Mouse (Mus musculus) ovary, adult 10 weeks (tissue): Measurements from ENCODE around the gene Gm10134. TPM values are rescaled to one million over a fixed set of nuclear protein-coding genes. Genes with fewer than 3 reads are reported as not detected.

ENCODE experiments used
- polyA plus RNA-seq: library from polyadenylated mRNA; stranded (reverse); fragments of 350-450 nt; fragmentation: Illumina TruSeq; extraction: RNeasy Lipid Tissue Mini Kit (QIAGEN cat#74804); gene quantifications from one replicate; pipeline ENCODE4 v1.2.3, GENCODE M21; 2014

The Gm10134 gene
- not detected for polyA plus RNA-seq

DNA sequence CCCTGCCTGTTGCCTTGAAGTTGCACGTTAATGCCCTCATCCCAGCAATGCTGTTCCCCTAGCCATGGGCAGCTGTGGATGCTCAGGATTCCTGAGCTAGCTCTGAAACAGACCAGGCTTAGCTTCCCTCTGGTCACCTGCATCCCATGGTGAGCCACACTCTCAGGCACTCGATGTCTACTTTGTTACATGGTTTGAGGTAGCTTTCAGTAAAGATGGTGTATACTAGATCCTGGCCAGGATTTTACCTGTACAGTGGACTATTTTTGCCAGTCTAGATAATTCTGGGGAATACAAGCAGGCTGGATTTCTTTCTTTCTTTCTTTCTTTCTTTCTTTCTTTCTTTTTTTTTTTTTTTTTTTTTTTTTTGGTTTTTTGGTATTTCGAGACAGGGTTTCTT lies at the start of gene Gm10134:
Gene Gm10134, plus strand, starts transcription at position 301 of the 400 bp plus-strand sequence.

DNA sequence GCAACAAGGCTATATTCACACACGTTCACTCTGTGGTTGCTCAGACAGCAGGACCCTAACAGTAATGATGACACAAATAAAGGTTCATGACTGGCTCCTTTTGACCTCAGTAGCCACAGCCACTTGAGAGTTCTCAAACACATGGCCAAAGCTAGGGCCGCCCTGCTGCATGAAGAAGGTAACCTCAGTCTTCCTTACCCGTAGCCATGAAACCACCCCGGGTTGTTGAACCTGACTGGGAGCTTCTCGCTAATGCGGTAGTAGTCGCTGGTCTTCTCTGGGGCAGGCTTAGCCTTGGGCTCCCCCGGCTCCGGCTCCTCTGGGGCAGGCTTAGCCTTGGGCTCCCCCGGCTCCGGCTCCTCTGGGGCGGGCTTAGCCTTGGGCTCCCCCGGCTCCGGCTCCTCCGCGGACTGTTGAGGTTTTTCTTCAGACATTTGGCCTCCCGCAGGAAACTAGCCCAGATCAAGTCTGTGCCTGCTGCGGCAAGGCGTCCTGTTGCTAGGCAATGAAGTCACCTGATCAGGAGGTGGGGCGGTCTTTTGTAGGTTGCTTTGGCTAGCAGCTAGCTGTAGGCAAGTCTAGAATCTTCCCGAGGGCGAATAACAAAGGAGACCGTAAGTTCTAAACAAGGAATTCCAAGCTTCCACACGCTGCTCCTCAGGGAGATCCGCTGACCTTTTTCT lies 39.9 kb upstream of the Gm10134 start, which contains the start of gene 1700007K13Rik:
Gene 1700007K13Rik, minus strand, starts transcription at position 497 of the 683 bp plus-strand sequence.

DNA sequence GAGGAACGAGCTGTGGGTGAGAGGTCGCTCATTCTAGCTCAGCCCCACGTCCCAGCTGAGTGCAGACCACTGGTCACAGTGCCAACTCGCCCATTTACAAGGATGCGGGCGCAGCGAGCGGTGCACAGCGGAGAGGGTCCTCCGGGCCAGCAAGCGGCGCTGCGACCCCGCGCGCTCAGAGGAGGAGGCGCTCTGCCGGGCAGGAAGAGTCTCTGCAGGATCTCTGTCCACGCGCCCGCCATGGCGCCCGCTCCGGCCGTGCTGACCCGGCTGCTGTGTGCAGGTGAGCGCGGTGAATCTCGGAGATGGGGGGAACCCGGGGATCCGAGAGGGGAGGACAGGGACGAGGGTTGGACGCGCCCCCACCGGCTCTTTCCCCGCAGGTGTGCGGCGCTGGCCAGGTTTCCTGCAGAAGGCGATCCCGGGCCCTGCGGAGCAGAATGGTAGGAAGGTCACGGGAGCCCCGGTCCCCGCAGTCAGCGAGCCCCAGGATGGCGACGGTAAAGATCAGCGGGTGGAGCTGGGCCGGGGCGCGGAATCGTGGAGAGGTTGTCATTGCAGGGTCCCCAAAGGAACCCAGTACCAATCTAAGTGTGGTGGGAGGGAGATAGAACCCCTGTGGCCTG lies 37.9 kb upstream of the Gm10134 start, which contains the start of gene Mrps2:
Gene Mrps2, plus strand, starts transcription at position 207 of the 626 bp plus-strand sequence.

DNA sequence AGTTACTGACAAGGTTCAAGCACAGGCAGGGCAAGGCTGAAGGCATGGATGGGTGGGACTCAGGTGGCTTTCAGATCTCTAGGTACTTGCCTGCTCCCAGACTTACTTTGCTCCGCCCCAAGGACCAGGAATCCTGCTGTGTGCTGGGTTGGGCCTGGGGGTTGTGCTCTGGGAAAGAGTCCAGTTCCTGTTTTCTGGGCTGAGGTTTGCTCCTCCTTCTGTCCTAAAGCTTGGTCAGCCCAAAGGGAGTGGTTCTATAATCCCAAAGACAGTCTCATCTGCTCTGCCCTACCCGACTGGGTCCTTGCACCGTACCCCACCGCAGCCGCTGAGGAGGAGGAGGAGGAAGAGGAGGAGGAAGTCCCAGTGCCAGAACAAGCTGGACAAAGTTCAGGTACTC lies 9.2 kb upstream of the Gm10134 start, which contains the start of gene Gbgt1:
Gene Gbgt1, plus strand, starts transcription at position 221 of the 400 bp plus-strand sequence.

DNA sequence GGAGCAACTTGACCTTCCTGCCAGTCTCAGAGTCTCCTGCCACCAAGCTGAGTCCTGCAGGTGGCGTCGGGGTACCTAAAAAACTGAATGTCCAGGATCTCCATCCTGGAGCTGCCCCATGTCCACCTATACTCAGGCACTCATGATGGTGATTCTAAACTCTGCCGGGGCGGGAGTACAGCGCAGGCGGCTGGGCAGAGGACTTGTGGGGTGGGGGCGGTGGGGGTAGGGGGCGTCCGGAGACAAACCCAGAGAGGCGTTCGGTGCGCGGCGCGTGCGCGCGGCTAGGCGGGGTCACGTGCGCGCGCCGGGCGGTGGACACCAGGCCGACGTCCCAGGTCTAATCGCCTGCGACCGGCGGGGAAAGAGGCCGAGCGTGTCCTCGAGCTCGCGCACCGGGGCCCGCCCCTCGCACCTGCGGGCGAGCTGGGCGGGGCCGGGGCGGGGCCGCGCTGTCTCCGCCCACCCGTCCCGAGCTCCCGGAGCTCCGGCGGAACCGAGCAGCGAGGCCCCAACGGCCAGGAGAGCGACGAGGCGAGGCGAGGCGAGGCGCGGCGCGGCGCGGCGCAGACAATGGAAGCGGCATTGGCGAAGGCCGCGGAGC lies 7.0 kb downstream of the Gm10134 start, which contains the start of gene Ralgds:
Gene Ralgds, plus strand, starts transcription at position 328 of the 604 bp plus-strand sequence.

Other genes starting within 250 kb of the Gm10134 start
- 4.8 TPM for gene Ppp1r26, start 59.3 kb upstream of the Gm10134 start, polyA plus RNA-seq
- 18.3 TPM for gene 1700007K13Rik, start 39.8 kb upstream of the Gm10134 start, polyA plus RNA-seq
- 85.0 TPM for gene Mrps2, start 38.0 kb upstream of the Gm10134 start, polyA plus RNA-seq
- not detected for gene Gbgt1, start 9.2 kb upstream of the Gm10134 start, polyA plus RNA-seq
- 5.4 TPM for gene Ralgds, start 7.0 kb downstream of the Gm10134 start, polyA plus RNA-seq
- not detected for gene Cel, start 57.3 kb downstream of the Gm10134 start, polyA plus RNA-seq
- 3.3 TPM for gene Gtf3c5, start 77.7 kb downstream of the Gm10134 start, polyA plus RNA-seq
- not detected for gene Gfi1b, start 115.9 kb downstream of the Gm10134 start, polyA plus RNA-seq
- 9.6 TPM for gene Tsc1, start 135.1 kb downstream of the Gm10134 start, polyA plus RNA-seq
- not detected for gene Spaca9, start 193.6 kb downstream of the Gm10134 start, polyA plus RNA-seq
- gene Ak8, start 194.1 kb downstream of the Gm10134 start, polyA plus RNA-seq = 0.48 TPM